Mouse (Mus musculus) limb, embryonic 10.5 days (tissue): ENCODE data around the gene Sap30bp. TPM values are rescaled to one million over a fixed set of nuclear protein-coding genes. Genes with fewer than 3 reads are reported as not detected.

Source experiments
- DNase-seq: peaks from one replicate; pipeline ENCODE4 v3.0.0-alpha.2; 2017; ENCODE audit warnings: low spot score
- H3K27ac ChIP-seq: fragments of 300-500 bp; sonication (generic); 2 replicates; pipeline ENCODE4 v1.5.1; 2016; ENCODE audit warnings: mild to moderate bottlenecking
- H3K27me3 ChIP-seq: fragments of 300-500 bp; sonication (generic); 2 replicates; pipeline ENCODE4 v1.6.1; 2016; ENCODE audit warnings: low read depth, mild to moderate bottlenecking; ENCODE audit not compliant: poor library complexity, severe bottlenecking
- H3K36me3 ChIP-seq: fragments of 300-500 bp; sonication (generic); 2 replicates; pipeline ENCODE4 v1.6.1; 2016; ENCODE audit warnings: mild to moderate bottlenecking, moderate library complexity
- H3K4me1 ChIP-seq: fragments of 300-500 bp; sonication (generic); 2 replicates; pipeline ENCODE4 v1.6.1; 2016
- H3K4me3 ChIP-seq: fragments of 300-500 bp; sonication (generic); 2 replicates; pipeline ENCODE4 v1.5.1; 2016; ENCODE audit warnings: mild to moderate bottlenecking, moderate library complexity
- H3K9me3 ChIP-seq: fragments of 300-500 bp; sonication (generic); replicated peaks from 2 replicates; pipeline ENCODE4 v1.6.1; 2016; ENCODE audit warnings: mild to moderate bottlenecking
- WGBS: fragments of 180-500 bp; shearing (Covaris S2); methylation state at CpG from one replicate; pipeline ENCODE4 v1.1.7; 2016; 5-methylcytosine and 5-hydroxymethylcytosine counted together
- polyA plus RNA-seq: library from polyadenylated mRNA; unstranded; fragments of >200 nt; fragmentation: Nextera tagmentation; extraction: Ambion mirVana; gene quantifications from 2 replicates; pipeline ENCODE4 v1.2.1, GENCODE M21; 2016

Sap30bp gene
- polyA plus RNA-seq, 1 experiment from 2014 or later, result 52.2 TPM

GRCm38 (mm10) chr11:115948316-115948715 is 15.2 kb downstream of the Sap30bp start:
- no peak for DNase-seq
- H3K4me1 ChIP-seq, result no peaks in the 10 kb centered on the region
- no peak overlapping the region for H3K4me3 ChIP-seq
- 95% methylated on average over 9 of the region's 9 CpGs for WGBS
- no peaks in the 10 kb centered on the region for H3K9me3 ChIP-seq
- H3K27ac ChIP-seq, result no peak overlapping the region
- H3K27me3 ChIP-seq, result no peaks in the 10 kb centered on the region
- peaks cover 100% of the 10 kb centered on the region for H3K36me3 ChIP-seq

- no peaks in the 10 kb centered on the region for H3K9me3 ChIP-seq
- DNase-seq, result no peak
- no peak overlapping the region for H3K27ac ChIP-seq
- peaks cover 100% of the 10 kb centered on the region for H3K36me3 ChIP-seq
- H3K27me3 ChIP-seq, result no peaks in the 10 kb centered on the region
- H3K4me1 ChIP-seq, result 0 out of 2 replicates have a peak, but pooled peaks cover 3% of the 10 kb centered on the region
- 93% methylated on average over 2 of the region's 2 CpGs for WGBS
- H3K4me3 ChIP-seq, result no peak overlapping the region
These were observed 17.6 kb downstream of the Sap30bp start for GRCm38 (mm10) chr11:115950719-115951118.

- DNase-seq, result no peak
- H3K27me3 ChIP-seq, result no peaks in the 10 kb centered on the region
- no peaks in the 10 kb centered on the region for H3K9me3 ChIP-seq
- 89% methylated on average over 5 of the region's 5 CpGs for WGBS
- H3K36me3 ChIP-seq, result peaks cover 97% of the 10 kb centered on the region
- peaks cover 11% of the 10 kb centered on the region; the same call in 1 of the 2 replicates for H3K4me1 ChIP-seq
- no peak overlapping the region for H3K27ac ChIP-seq
- H3K4me3 ChIP-seq, result no peak overlapping the region
These were observed 21.6 kb downstream of the Sap30bp start for GRCm38 (mm10) chr11:115954712-115955111.

GRCm38 (mm10) chr11:115955195-115955858 is 22.2 kb downstream of the Sap30bp start:
- Histone ChIP-seq H3K9me3 (no peaks in the 10 kb centered on the region), H3K4me1 (peaks cover 11% of the 10 kb centered on the region; the same call in 1 of the 2 replicates), H3K4me3 (no peak overlapping the region), H3K36me3 (peaks cover 97% of the 10 kb centered on the region), H3K27ac (no peak overlapping the region), H3K27me3 (no peaks in the 10 kb centered on the region)
- no peak for DNase-seq
- 72% methylated on average over 10 of the region's 10 CpGs for WGBS

- H3K9me3 ChIP-seq, result no peaks in the 10 kb centered on the region
- 70% methylated on average over 4 of the region's 4 CpGs for WGBS
- peaks cover 11% of the 10 kb centered on the region; the same call in 1 of the 2 replicates for H3K4me1 ChIP-seq
- H3K27me3 ChIP-seq, result no peaks in the 10 kb centered on the region
- DNase-seq, result no peak
- peaks cover 97% of the 10 kb centered on the region for H3K36me3 ChIP-seq
- no peak overlapping the region for H3K27ac ChIP-seq
- H3K4me3 ChIP-seq, result no peak overlapping the region
These were observed 23.4 kb downstream of the Sap30bp start for GRCm38 (mm10) chr11:115956453-115956852.

- DNase-seq, result no peak
- Histone ChIP-seq H3K27me3 (no peaks in the 10 kb centered on the region), H3K27ac (0 out of 2 replicates have a peak overlapping the region, but pooled peaks have one; percentile 1), H3K4me1 (peaks cover 11% of the 10 kb centered on the region; the same call in 1 of the 2 replicates), H3K4me3 (no peak overlapping the region), H3K9me3 (no peaks in the 10 kb centered on the region), H3K36me3 (peaks cover 97% of the 10 kb centered on the region)
- 72% methylated on average over 7 of the region's 7 CpGs for WGBS
These were observed 24.9 kb downstream of the Sap30bp start for GRCm38 (mm10) chr11:115957971-115958370.

- H3K27ac ChIP-seq, result no peak overlapping the region
- peaks cover 11% of the 10 kb centered on the region; the same call in 1 of the 2 replicates for H3K4me1 ChIP-seq
- no peaks in the 10 kb centered on the region for H3K9me3 ChIP-seq
- peaks cover 97% of the 10 kb centered on the region for H3K36me3 ChIP-seq
- 95% methylated on average over 9 of the region's 9 CpGs for WGBS
- no peak for DNase-seq
- no peaks in the 10 kb centered on the region for H3K27me3 ChIP-seq
- H3K4me3 ChIP-seq, result no peak overlapping the region
These were observed 25.9 kb downstream of the Sap30bp start for GRCm38 (mm10) chr11:115959018-115959417.

- Histone ChIP-seq H3K4me1 (no peaks in the 10 kb centered on the region), H3K9me3 (no peaks in the 10 kb centered on the region), H3K27me3 (no peaks in the 10 kb centered on the region), H3K4me3 (no peak overlapping the region), H3K27ac (no peak overlapping the region), H3K36me3 (peaks cover 94% of the 10 kb centered on the region)
- DNase-seq, result no peak
- 97% methylated on average over 9 of the region's 9 CpGs for WGBS
These were observed 29.8 kb downstream of the Sap30bp start for GRCm38 (mm10) chr11:115962651-115963412.

- Histone ChIP-seq H3K27me3 (no peaks in the 10 kb centered on the region), H3K9me3 (no peaks in the 10 kb centered on the region), H3K27ac (no peak overlapping the region), H3K4me3 (no peak overlapping the region), H3K4me1 (peaks cover 2% of the 10 kb centered on the region; the same call in 1 of the 2 replicates), H3K36me3 (peaks cover 73% of the 10 kb centered on the region)
- no peak for DNase-seq
- 87% methylated on average over 10 of the region's 10 CpGs for WGBS
These were observed 32.0 kb downstream of the Sap30bp start for GRCm38 (mm10) chr11:115964977-115965604.

- Histone ChIP-seq H3K9me3 (no peaks in the 10 kb centered on the region), H3K36me3 (peaks cover 35% of the 10 kb centered on the region), H3K4me3 (no peak overlapping the region), H3K27me3 (peaks cover 11% of the 10 kb centered on the region), H3K27ac (no peak overlapping the region), H3K4me1 (peaks cover 2% of the 10 kb centered on the region; the same call in 1 of the 2 replicates)
- no peak for DNase-seq
- 72% methylated on average over 5 of the region's 5 CpGs for WGBS
These were observed 35.8 kb downstream of the Sap30bp start for GRCm38 (mm10) chr11:115968731-115969405.

- Histone ChIP-seq H3K27me3 (peaks cover 24% of the 10 kb centered on the region), H3K4me3 (no peak overlapping the region), H3K27ac (no peak overlapping the region), H3K9me3 (no peaks in the 10 kb centered on the region), H3K36me3 (peaks cover 23% of the 10 kb centered on the region), H3K4me1 (peaks cover 13% of the 10 kb centered on the region)
- no peak for DNase-seq
- 70% methylated on average over 15 of the region's 15 CpGs for WGBS
These were observed 37.1 kb downstream of the Sap30bp start for GRCm38 (mm10) chr11:115970006-115970673.

- H3K9me3 ChIP-seq, result no peaks in the 10 kb centered on the region
These were observed 37.9 kb downstream of the Sap30bp start for GRCm38 (mm10) chr11:115971016-115971415.

More at GRCm38 (mm10) chr11:115971016-115971415, 37.9 kb downstream of the Sap30bp start:
- H3K4me3 ChIP-seq, result no peak overlapping the region
- WGBS, result 80% methylated on average over 6 of the region's 6 CpGs
- peaks cover 33% of the 10 kb centered on the region for H3K27me3 ChIP-seq
- DNase-seq, result no peak
- H3K4me1 ChIP-seq, result peaks cover 14% of the 10 kb centered on the region
- peaks cover 14% of the 10 kb centered on the region for H3K36me3 ChIP-seq
- no peak overlapping the region for H3K27ac ChIP-seq
